Mouse (Mus musculus) olfactory bulb, adult 2 months (tissue): ENCODE results near the gene 4931406C07Rik. TPM values are rescaled to one million over a fixed set of nuclear protein-coding genes. Genes with fewer than 3 reads are reported as not detected.
"Not testable (repeated sequence)": the region's sequence is repeated elsewhere in the genome, so short reads cannot be mapped to it uniquely, and the experiment has no call there.

Experiments
- H3K27ac ChIP-seq: fragments of 200-500 bp; 2 replicates; pipeline ENCODE4 v1.5.1; 2012; ENCODE audit warnings: low read depth, low read length; ENCODE audit not compliant: insufficient read depth
- H3K4me1 ChIP-seq: fragments of 200-500 bp; 2 replicates; pipeline ENCODE4 v1.6.1; 2012; ENCODE audit warnings: low read length; ENCODE audit not compliant: control insufficient read depth, insufficient read depth
- H3K4me3 ChIP-seq: fragments of 200-500 bp; 2 replicates; pipeline ENCODE4 v1.5.1; 2012; ENCODE audit warnings: mild to moderate bottlenecking, low read depth, low read length, moderate library complexity; ENCODE audit not compliant: insufficient read depth
- CTCF ChIP-seq: fragments of 200-500 bp; IDR thresholded peaks from 2 replicates; pipeline ENCODE4 v1.5.1; 2012; ENCODE audit warnings: low read depth, mild to moderate bottlenecking, low read length, moderate library complexity; ENCODE audit not compliant: insufficient read depth
- POLR2A ChIP-seq: fragments of 200-500 bp; IDR thresholded peaks from 2 replicates; pipeline ENCODE4 v1.6.1; 2012; ENCODE audit warnings: mild to moderate bottlenecking, low read depth, low read length, moderate library complexity; ENCODE audit not compliant: insufficient read depth
- WGBS: fragments of 180-500 bp; shearing (Covaris S2); methylation state at CpG from one replicate; pipeline ENCODE4 v1.1.7; 2018; 5-methylcytosine and 5-hydroxymethylcytosine counted together
- polyA plus RNA-seq: library from polyadenylated mRNA; stranded (reverse); fragments of >200 nt; gene quantifications from 2 replicates; pipeline ENCODE4 v1.2.4, GENCODE M21; 2012; ENCODE audit warnings: low replicate concordance; ENCODE audit not compliant: missing spikeins, insufficient read depth, insufficient read length

Gene 4931406C07Rik
- polyA plus RNA-seq: not detected in 2 replicates

GRCm38 (mm10) chr9:15306398-15307119 lies at the start of gene 4931406C07Rik:
Gene 4931406C07Rik (minus strand): TSS chr9:15306448.
- peaks cover 2% of the 10 kb centered on the region for H3K4me1 ChIP-seq
- no peak within 1 kb of the TSS for H3K27ac ChIP-seq
- TF ChIP-seq CTCF (no peak), POLR2A (no peak)
- H3K4me3 ChIP-seq: peak within 1 kb of the TSS; percentile 55
- under 1% methylated on average over 35 of the region's 35 CpGs for WGBS

DNA sequence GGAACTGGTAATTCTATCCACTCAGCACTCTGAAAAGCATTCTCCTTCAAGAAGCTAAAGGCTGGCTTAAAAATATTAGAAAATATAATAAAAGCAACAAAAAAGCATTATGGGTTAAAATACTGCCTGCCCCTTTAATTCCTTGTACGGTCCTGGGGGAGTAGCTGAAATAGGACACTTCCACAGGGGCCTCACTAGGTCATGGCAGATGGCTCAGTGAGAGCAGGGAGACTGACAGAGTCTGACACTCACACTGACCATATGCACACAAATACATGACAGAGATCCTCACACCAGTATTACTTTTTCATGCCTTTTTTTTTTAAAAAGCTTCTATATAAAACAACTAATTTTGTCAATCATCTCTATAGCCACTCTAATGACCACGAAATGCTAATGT lies 43.7 kb upstream of the 4931406C07Rik start:
- WGBS: 76% methylated on average over 2 of the region's 2 CpGs
- H3K4me3 ChIP-seq: no peak overlapping the region
- no peaks in the 10 kb centered on the region for H3K4me1 ChIP-seq
- no peak overlapping the region for H3K27ac ChIP-seq
- TF ChIP-seq CTCF: no peak

DNA sequence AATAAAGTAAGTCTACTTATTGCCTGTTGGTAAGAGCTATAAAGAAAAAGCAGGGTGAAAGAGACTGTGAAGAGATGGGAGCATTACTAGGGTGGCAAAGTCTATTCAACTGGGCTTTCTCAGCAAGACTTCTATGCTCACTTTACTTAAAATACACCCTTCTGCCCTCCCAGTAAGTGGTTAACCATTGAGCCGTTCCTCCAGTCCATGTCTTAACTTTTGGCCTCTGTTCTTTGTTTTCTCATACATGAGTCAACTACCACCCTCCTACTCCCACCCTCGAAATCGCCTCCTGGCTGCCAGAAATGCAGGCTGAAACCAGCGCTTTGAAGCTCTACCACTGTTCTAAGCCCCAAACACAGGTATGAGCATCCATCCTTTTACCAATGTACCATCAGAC lies 31.5 kb upstream of the 4931406C07Rik start:
- no peak for TF ChIP-seq CTCF
- no peak for TF ChIP-seq POLR2A
- Histone ChIP-seq H3K27ac (no peak overlapping the region), H3K4me3 (no peak overlapping the region), H3K4me1 (no peaks in the 10 kb centered on the region)
- 81% methylated on average over 4 of the region's 4 CpGs for WGBS

DNA sequence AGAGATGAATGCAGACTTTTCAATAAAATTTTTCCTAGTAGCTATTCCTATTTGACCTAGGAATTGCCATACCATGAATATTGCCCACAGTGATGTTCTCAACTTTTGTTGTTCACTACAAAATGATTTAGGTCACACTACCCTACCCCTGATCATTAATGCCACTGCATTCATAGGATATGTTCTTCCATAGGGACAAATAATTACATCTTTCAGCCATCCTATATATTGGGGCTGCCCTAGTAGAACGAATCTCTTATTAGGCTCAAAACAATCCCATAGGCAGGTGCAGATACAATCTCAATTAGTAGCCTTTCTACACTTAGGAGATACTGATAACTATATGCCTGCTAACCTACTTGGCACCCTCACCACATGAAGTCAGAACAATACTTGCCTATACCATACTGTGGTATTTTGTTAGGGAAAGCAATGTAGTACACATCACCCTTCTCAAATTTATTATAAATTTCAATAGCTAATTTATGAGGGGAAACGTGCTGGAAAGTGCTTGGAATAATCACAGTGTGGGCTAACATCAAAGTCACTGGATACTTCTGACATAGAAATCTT lies 12.0 kb upstream of the 4931406C07Rik start:
- no peaks in the 10 kb centered on the region for H3K4me1 ChIP-seq
- H3K4me3 ChIP-seq: no peak overlapping the region
- TF ChIP-seq CTCF: no peak
- no peak for TF ChIP-seq POLR2A
- no peak overlapping the region for H3K27ac ChIP-seq
- WGBS: 71% methylated on average over 2 of the region's 2 CpGs

DNA sequence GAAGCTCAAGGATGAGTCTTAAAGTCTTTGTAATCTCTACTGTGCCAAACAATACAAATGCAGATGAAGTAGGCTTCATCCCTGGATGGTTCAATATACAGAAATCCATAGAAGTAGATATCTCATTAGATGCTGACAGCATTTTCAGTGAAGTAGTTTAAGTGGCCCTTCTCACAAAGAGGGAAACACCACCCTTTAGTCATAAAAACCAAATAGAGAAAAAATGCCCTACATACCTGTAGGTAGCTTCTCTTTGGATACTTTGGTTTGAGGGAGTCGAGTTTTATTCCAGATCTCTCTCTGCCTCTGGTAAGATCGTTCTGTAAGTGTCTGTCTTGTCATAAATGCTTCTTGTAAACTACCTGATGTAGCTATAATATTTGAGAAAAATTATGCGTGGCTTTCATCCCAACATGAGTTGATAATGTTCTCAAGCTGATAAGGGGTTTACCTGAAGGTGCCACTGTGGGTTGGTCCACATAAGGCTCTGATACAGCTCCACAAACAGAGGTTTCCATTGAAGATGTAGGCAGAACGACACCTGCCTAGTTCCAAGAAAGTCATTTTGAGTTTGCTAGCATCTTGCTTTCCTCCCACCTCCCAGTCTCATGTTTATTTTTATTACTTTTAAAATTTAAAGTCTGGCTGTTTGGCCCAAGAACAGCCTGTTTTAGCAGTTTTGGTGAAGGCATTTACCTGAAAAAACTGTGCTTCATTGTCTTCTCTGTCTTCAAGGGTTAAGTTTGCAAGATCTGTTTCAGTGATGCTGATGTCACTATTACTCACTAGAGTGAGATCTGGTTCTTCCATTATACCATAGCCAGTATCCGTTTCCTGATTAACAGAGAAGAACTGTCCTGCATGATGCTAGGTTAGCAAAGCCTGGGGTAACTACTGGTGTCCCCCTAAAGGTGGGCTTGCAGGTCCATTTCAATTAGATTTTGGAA lies 11.2 kb upstream of the 4931406C07Rik start:
- no peaks in the 10 kb centered on the region for H3K4me1 ChIP-seq
- H3K27ac ChIP-seq: no peak overlapping the region
- no peak overlapping the region for H3K4me3 ChIP-seq
- WGBS: 66% methylated on average over 5 of the region's 5 CpGs
- TF ChIP-seq POLR2A (no peak), CTCF (no peak)

- not testable (repeated sequence) for H3K27ac ChIP-seq, H3K4me3 ChIP-seq, H3K4me1 ChIP-seq
- 95% methylated on average over 2 of the region's 2 CpGs for WGBS
Measured at GRCm38 (mm10) chr9:15316296-15316695, 10.0 kb upstream of the 4931406C07Rik start.

GRCm38 (mm10) chr9:15314619-15315018 lies 8.4 kb upstream of the 4931406C07Rik start:
- 98% methylated on average over 1 of the region's 1 CpGs for WGBS
- Histone ChIP-seq H3K4me3 (no peak overlapping the region), H3K4me1 (no peaks in the 10 kb centered on the region), H3K27ac (no peak overlapping the region)
- TF ChIP-seq POLR2A (no peak), CTCF (no peak)

DNA sequence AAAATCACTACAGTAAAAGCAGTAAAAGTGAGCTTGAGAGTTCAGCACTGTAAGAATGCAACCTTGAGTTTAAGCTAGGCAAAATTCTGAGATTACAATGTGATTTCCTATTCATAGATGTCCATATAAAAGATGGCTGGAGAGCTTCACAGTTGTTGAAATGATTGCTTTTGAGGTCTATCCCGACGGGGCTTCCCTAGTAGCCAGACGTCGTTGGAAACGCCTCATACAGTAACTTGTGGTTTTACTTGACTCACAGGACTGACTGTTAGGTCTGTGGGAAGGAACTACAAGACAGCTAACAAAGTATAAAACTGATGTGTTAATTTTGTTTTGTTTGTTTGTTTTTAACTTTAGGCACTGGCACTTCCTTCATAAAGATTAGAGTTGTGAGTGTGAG lies 7.4 kb upstream of the 4931406C07Rik start:
- WGBS: 88% methylated on average over 5 of the region's 5 CpGs
- H3K4me1 ChIP-seq: no peaks in the 10 kb centered on the region
- TF ChIP-seq POLR2A (no peak), CTCF (no peak)
- no peak overlapping the region for H3K4me3 ChIP-seq
- H3K27ac ChIP-seq: no peak overlapping the region

- TF ChIP-seq CTCF (no peak), POLR2A (no peak)
- WGBS: 91% methylated on average over 2 of the region's 2 CpGs
- no peak overlapping the region for H3K27ac ChIP-seq
Measured at GRCm38 (mm10) chr9:15312054-15312735, 5.9 kb upstream of the 4931406C07Rik start.

More at GRCm38 (mm10) chr9:15312054-15312735, 5.9 kb upstream of the 4931406C07Rik start:
- Histone ChIP-seq H3K4me1 (no peaks in the 10 kb centered on the region), H3K4me3 (no peak overlapping the region)
